Mouse (Mus musculus): Measurements from ENCODE around the gene Ezh1.

GRCm38 (mm10) chr11:101233240-101233639 is 7.0 kb upstream of the Ezh1 start:
- no peak for TF ChIP-seq CTCF (IDR thresholded peaks at IDR 0.05; ENCODE audit: low read depth, low read length)
- 0 out of 2 replicates have a peak, but pooled peaks have one; percentile 39 for TF ChIP-seq TAL1 (conservative IDR thresholded peaks at IDR 0.05; ENCODE audit: low read depth, low read length)
- no peak for TF ChIP-seq GATA2 (IDR thresholded peaks at IDR 0.05; ENCODE audit: borderline replicate concordance, low read depth, low read length)

Measured in G1E (cell line).